Mouse (Mus musculus): Measurements from ENCODE around the gene Lyzl4. TPM values are rescaled to one million over a fixed set of nuclear protein-coding genes. Genes with fewer than 3 reads are reported as not detected.

Gene Lyzl4
- polyA plus RNA-seq, 1 experiment from 2014 or later = not detected

- Histone ChIP-seq H3K4me3 (replicated peaks) (no peak overlapping the region), H3K4me2 (no peak overlapping the region), H3K36me3 (replicated peaks) (no peaks in the 10 kb centered on the region), H3K27me3 (0 out of 2 replicates have a peak, but pooled peaks cover under 1% of the 10 kb centered on the region), H3K27ac (replicated peaks) (no peak overlapping the region), H3K4me1 (replicated peaks) (no peaks in the 10 kb centered on the region), H3K9ac (no peak overlapping the region), H3K9me3 (replicated peaks) (no peaks in the 10 kb centered on the region)
- 51% methylated on average over 2 of the region's 2 CpGs for WGBS (ENCODE audit: insufficient replicate concordance)
- no peak for ATAC-seq (ENCODE audit: insufficient read depth)
Measured at GRCm38 (mm10) chr9:121624920-121625319, 17.0 kb downstream of the Lyzl4 start.

GRCm38 (mm10) chr9:121623235-121623634, 18.7 kb downstream of the Lyzl4 start:
- H3K4me2 ChIP-seq = no peak overlapping the region
- H3K27ac ChIP-seq (replicated peaks) = no peak overlapping the region
- 65% methylated on average over 4 of the region's 4 CpGs for WGBS (ENCODE audit: insufficient replicate concordance)
- H3K36me3 ChIP-seq (replicated peaks) = no peaks in the 10 kb centered on the region
- no peaks in the 10 kb centered on the region for H3K4me1 ChIP-seq (replicated peaks)
- peaks cover 3% of the 10 kb centered on the region; the same call in 1 of the 2 replicates for H3K27me3 ChIP-seq
- no peak overlapping the region for H3K4me3 ChIP-seq (replicated peaks)
- no peak for ATAC-seq (ENCODE audit: insufficient read depth)
- H3K9ac ChIP-seq = no peak overlapping the region
- no peaks in the 10 kb centered on the region for H3K9me3 ChIP-seq (replicated peaks)

- Histone ChIP-seq H3K4me3 (replicated peaks) (no peak overlapping the region), H3K4me2 (no peak overlapping the region), H3K36me3 (replicated peaks) (no peaks in the 10 kb centered on the region), H3K27ac (replicated peaks) (no peak overlapping the region), H3K9ac (no peak overlapping the region), H3K27me3 (peaks cover 3% of the 10 kb centered on the region), H3K9me3 (replicated peaks) (no peaks in the 10 kb centered on the region), H3K4me1 (replicated peaks) (no peaks in the 10 kb centered on the region)
- 35% methylated on average over 7 of the region's 7 CpGs for WGBS (ENCODE audit: insufficient replicate concordance)
- no peak for ATAC-seq (ENCODE audit: insufficient read depth)
Measured at GRCm38 (mm10) chr9:121619441-121619840, 22.5 kb downstream of the Lyzl4 start.

- H3K27me3 ChIP-seq = peaks cover 3% of the 10 kb centered on the region
- no peak overlapping the region for H3K27ac ChIP-seq (replicated peaks)
- no peak overlapping the region for H3K9ac ChIP-seq
- no peak for ATAC-seq (ENCODE audit: insufficient read depth)
- WGBS (ENCODE audit: insufficient replicate concordance) = 33% methylated on average over 3 of the region's 3 CpGs
- no peaks in the 10 kb centered on the region for H3K4me1 ChIP-seq (replicated peaks)
- H3K4me3 ChIP-seq (replicated peaks) = no peak overlapping the region
- H3K9me3 ChIP-seq (replicated peaks) = no peaks in the 10 kb centered on the region
- H3K36me3 ChIP-seq (replicated peaks) = no peaks in the 10 kb centered on the region
- no peak overlapping the region for H3K4me2 ChIP-seq
Measured at GRCm38 (mm10) chr9:121616471-121616870, 25.4 kb downstream of the Lyzl4 start.

DNA sequence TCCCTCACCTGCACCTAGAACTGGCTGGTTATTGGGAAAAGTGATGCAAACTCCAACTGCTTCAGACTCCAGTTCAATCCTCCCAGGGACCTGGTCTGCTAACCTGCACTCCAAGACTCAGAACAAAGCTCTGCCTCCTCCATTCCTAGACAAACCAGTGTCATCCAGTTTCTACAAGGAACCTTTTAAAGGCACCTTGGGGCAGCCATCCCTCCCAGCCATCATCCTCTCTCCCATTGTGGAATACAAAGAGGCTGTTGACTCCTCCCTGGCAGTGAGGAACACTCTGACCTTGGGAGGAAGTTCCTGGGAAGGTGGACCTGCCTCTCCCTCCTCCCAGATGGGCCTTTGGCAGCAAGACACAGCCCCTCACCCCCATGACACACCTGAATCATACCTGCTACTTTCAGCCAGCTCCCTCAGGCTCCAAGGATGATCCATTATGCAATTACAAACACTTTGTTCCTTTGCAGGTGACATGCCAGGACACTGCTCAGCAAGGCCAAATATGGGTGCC, 27.6 kb downstream of the Lyzl4 start:
- no peaks in the 10 kb centered on the region; the same call in none of the 2 replicates for H3K27me3 ChIP-seq
- no peak for ATAC-seq (ENCODE audit: insufficient read depth)
- H3K4me3 ChIP-seq (replicated peaks) = no peak overlapping the region
- H3K36me3 ChIP-seq (replicated peaks) = no peaks in the 10 kb centered on the region
- no peaks in the 10 kb centered on the region for H3K9me3 ChIP-seq (replicated peaks)
- no peaks in the 10 kb centered on the region for H3K4me1 ChIP-seq (replicated peaks)
- no peak overlapping the region for H3K4me2 ChIP-seq
- H3K9ac ChIP-seq = no peak overlapping the region
- H3K27ac ChIP-seq (replicated peaks) = no peak overlapping the region

GRCm38 (mm10) chr9:121613192-121613591, 28.7 kb downstream of the Lyzl4 start:
- no peak for ATAC-seq (ENCODE audit: insufficient read depth)
- Histone ChIP-seq H3K9me3 (replicated peaks) (no peaks in the 10 kb centered on the region), H3K9ac (no peak overlapping the region), H3K4me3 (replicated peaks) (no peak overlapping the region), H3K36me3 (replicated peaks) (no peaks in the 10 kb centered on the region), H3K27ac (replicated peaks) (no peak overlapping the region), H3K4me2 (no peak overlapping the region), H3K27me3 (no peaks in the 10 kb centered on the region; the same call in none of the 2 replicates), H3K4me1 (replicated peaks) (no peaks in the 10 kb centered on the region)
- 9% methylated on average over 4 of the region's 5 CpGs for WGBS (ENCODE audit: insufficient replicate concordance)

DNA sequence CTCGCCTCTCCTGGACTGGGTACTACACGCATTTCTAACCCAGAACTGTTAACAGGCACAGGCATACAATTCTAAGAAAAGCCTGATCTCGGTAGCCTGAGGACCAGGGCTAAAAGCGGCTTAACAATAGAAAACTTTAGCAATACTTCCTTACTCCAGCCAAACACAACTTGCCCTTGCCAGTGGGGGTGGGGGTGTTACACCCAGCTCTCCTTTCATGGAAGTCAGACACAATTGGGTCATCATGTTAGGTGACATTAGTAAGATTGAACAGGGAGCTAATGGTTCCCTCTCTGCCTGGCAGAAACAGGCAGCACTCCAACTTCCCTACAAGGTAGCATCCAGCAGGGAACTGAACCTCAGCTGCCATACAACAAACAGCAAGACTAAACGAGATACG, 32.5 kb downstream of the Lyzl4 start:
- Histone ChIP-seq H3K9ac (no peak overlapping the region), H3K27me3 (peaks cover 3% of the 10 kb centered on the region), H3K4me1 (replicated peaks) (no peaks in the 10 kb centered on the region), H3K9me3 (replicated peaks) (no peaks in the 10 kb centered on the region), H3K4me2 (no peak overlapping the region), H3K4me3 (replicated peaks) (no peak overlapping the region), H3K36me3 (replicated peaks) (no peaks in the 10 kb centered on the region), H3K27ac (replicated peaks) (no peak overlapping the region)
- 26% methylated on average over 6 of the region's 6 CpGs for WGBS (ENCODE audit: insufficient replicate concordance)
- no peak for ATAC-seq (ENCODE audit: insufficient read depth)

GRCm38 (mm10) chr9:121606498-121607096, 35.3 kb downstream of the Lyzl4 start:
- Histone ChIP-seq H3K4me3 (replicated peaks) (no peak overlapping the region), H3K27ac (replicated peaks) (no peak overlapping the region), H3K9me3 (replicated peaks) (no peaks in the 10 kb centered on the region), H3K4me1 (replicated peaks) (no peaks in the 10 kb centered on the region), H3K4me2 (no peak overlapping the region), H3K36me3 (replicated peaks) (no peaks in the 10 kb centered on the region), H3K27me3 (peaks cover 3% of the 10 kb centered on the region; the same call in 1 of the 2 replicates), H3K9ac (no peak overlapping the region)
- no peak; the same call in 1 of the 2 replicates for ATAC-seq (ENCODE audit: insufficient read depth)
- WGBS (ENCODE audit: insufficient replicate concordance) = 41% methylated on average over 1 of the region's 1 CpGs

DNA sequence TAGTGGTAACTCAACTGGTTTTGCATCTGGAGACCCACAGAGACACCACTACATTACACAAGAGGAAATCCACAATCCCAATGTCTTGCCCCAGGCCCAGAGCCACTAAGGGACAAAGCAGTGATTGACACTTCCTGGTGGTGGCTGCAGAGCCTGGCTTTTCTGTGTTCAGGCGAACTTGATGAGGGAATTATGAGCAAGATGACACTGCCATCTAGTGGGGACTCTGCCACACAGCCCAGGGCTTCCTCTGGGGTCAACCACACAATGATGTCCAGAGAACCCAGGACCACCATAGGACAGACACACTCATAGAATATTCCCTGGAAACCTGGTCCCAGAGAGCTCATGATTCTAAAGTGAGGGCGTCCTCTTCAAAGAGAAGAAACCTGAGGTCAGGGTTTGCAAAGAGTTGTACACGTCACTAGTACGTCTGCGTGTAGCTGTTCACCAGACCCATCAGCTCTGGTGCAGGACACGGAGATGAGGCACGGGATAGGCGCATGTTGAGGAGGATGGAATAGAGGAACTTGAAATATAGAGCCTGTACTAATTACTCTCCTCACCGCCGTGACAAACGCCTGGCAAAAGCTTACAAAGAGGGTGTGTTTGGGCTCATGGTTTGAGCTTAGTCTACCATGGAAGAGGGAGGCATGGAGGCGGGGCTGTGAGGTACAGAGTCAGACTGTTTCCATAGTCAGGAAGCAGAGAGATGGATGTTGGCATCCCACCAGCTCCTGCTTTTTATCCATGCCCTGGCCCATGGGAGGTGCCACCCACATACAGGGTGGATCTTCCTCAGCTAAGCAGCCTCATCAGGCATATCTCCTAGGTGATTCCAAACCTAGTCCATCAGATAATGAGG, 36.2 kb downstream of the Lyzl4 start:
- WGBS (ENCODE audit: insufficient replicate concordance) = 41% methylated on average over 12 of the region's 12 CpGs
- H3K36me3 ChIP-seq (replicated peaks) = no peaks in the 10 kb centered on the region
- H3K9ac ChIP-seq = no peak overlapping the region
- H3K27me3 ChIP-seq = peaks cover 6% of the 10 kb centered on the region; the same call in 1 of the 2 replicates
- ATAC-seq (ENCODE audit: insufficient read depth) = no peak
- H3K9me3 ChIP-seq (replicated peaks) = no peaks in the 10 kb centered on the region
- no peaks in the 10 kb centered on the region for H3K4me1 ChIP-seq (replicated peaks)
- no peak overlapping the region for H3K4me3 ChIP-seq (replicated peaks)
- H3K4me2 ChIP-seq = no peak overlapping the region
- no peak overlapping the region for H3K27ac ChIP-seq (replicated peaks)

DNA sequence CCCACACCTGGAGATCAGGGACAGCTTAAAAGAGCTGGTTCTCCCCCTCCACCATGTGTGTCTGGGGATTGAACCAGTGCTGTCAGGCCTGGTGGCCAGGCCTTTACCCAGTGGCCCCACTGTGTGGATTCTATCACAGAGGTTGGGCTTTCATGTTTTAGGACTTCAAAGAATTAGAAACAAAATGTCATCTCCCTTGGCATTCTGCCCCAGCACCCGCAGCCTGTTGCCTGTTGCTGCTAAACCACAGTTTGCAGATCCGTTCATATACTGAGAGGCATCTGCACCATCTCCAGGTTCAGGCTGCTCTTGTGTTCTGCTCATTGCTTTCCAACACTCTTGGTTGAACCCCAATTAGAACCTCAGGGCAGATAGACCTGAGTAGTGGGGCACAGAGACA, 39.5 kb downstream of the Lyzl4 start:
- no peaks in the 10 kb centered on the region for H3K4me1 ChIP-seq (replicated peaks)
- H3K27ac ChIP-seq (replicated peaks) = no peak overlapping the region
- WGBS (ENCODE audit: insufficient replicate concordance) = 41% methylated on average over 2 of the region's 2 CpGs
- no peak overlapping the region for H3K9ac ChIP-seq
- H3K4me3 ChIP-seq (replicated peaks) = no peak overlapping the region
- H3K27me3 ChIP-seq = peaks cover 4% of the 10 kb centered on the region; the same call in 1 of the 2 replicates
- H3K9me3 ChIP-seq (replicated peaks) = no peaks in the 10 kb centered on the region
- H3K36me3 ChIP-seq (replicated peaks) = no peaks in the 10 kb centered on the region
- ATAC-seq (ENCODE audit: insufficient read depth) = no peak
- H3K4me2 ChIP-seq = no peak overlapping the region

- H3K4me1 ChIP-seq (replicated peaks) = no peaks in the 10 kb centered on the region
- H3K27me3 ChIP-seq = peaks cover 4% of the 10 kb centered on the region; the same call in 1 of the 2 replicates
- H3K27ac ChIP-seq (replicated peaks) = no peak overlapping the region
- H3K36me3 ChIP-seq (replicated peaks) = no peaks in the 10 kb centered on the region
- H3K4me3 ChIP-seq (replicated peaks) = no peak overlapping the region
- no peak overlapping the region for H3K9ac ChIP-seq
- H3K9me3 ChIP-seq (replicated peaks) = no peaks in the 10 kb centered on the region
- no peak for ATAC-seq (ENCODE audit: insufficient read depth)
- whole genome bisulfite sequencing (ENCODE audit: insufficient replicate concordance) = 19% methylated on average over 6 of the region's 6 CpGs
- H3K4me2 ChIP-seq = no peak overlapping the region
Measured at GRCm38 (mm10) chr9:121600861-121601427, 41.0 kb downstream of the Lyzl4 start.

All from liver, embryonic 15.5 days (tissue).